Mouse (Mus musculus) cerebellum, adult 11-12 months (tissue): ENCODE measurements around the gene Mcidas.

Experiments used
- DNase-seq: peaks from one replicate; pipeline ENCODE4 v3.0.0; 2022

The Mcidas gene

DNA sequence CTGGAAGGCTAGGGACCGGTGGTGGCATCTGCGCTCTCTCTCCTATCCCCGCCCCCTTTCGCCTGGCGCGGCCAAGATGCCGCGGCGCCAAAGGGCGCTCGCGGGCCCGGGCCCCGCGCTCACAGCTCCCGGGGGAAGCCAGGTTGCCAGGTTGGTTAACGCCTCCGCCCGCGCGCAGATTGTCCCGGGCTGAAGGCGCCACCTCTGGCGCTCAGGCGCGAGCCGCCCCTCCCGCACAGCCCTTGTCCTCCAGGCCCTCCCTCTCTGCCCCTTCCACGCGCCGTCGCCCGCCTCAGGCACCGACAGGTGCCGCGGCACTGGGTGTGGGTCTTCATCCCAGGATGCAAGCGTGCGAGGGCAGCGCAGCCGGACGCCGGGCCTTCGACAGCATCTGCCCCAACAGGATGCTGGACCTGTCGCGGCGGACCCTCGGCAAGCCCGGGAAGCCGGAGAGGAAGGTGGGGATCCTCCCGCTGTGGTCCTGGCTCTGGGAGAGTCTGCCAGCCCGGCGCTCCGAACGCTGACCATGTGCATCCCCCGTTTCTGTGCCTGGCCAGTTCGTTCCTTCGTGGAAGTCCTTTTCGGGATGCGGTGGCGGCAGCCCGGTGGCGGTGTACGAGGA is at the start of gene Mcidas:
Gene Mcidas, plus strand, starts transcription at position 315 of the 622 bp plus-strand sequence.
- no peak for DNase-seq

- no peak for DNase-seq
These were observed 48.3 kb upstream of the Mcidas start for GRCm38 (mm10) chr13:112945312-112945711.

DNA sequence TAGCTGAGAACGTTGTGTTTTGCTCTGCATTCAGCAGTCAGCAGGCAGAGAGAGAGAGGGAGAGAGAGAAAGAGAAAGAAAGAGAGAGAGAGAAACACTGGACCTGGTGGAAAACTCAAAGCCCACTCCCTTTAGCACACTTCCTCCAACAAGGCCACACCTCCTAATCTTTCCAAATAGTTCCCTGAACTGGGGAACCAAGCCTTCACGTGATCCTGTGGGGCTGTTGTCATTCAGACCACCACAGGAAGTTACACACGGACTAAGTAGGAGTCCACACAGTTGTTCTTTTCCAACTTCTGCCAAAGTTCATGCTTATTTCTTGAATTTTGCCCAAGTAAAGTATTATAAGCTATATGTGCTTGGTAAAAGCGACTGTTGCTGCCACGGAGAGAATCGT is 47.7 kb upstream of the Mcidas start:
- DNase-seq = no peak

GRCm38 (mm10) chr13:112954067-112954466 is 39.6 kb upstream of the Mcidas start:
- no peak for DNase-seq

DNA sequence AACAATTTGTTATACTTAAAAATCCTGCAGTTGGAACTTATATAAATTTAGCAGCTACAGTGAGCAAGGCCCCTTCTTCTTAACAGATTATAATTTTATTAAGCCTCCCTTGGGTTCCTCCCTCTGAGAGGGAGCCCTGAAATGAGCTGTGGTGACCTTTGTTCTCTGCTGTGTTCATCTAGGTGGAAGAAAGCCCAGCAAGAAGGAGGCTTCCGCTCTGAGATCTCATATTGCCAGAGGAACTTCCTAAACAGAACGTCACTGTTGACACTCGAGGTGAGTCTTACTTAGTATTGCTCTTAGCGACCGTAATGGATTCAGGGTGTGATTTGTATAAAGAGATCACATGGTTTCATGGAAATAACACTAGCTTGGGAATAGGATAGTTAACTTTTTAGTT is 30.6 kb upstream of the Mcidas start:
- no peak for DNase-seq

DNA sequence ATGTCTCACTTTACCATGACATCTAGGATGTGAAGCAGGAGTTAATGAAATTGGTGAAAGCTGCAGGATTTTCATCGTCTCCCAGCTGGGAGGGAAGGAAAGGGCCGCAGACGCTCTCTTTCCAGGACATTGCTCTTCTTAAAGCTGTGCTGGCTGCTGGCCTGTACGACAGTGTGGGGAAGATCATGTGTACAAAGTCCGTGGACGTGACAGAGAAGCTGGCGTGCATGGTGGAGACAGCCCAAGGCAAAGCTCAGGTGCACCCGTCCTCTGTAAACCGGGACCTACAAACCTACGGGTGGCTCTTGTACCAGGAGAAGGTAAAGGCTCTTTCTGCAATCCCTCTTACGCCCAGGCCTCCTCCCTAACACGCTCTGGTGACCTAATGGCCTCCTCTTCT is 29.2 kb upstream of the Mcidas start:
- DNase-seq = no peak

GRCm38 (mm10) chr13:112967267-112967666 is 26.4 kb upstream of the Mcidas start:
- no peak for DNase-seq

- no peak for DNase-seq
These were observed 16.9 kb upstream of the Mcidas start for GRCm38 (mm10) chr13:112976720-112977119.

GRCm38 (mm10) chr13:112985605-112986450 is 7.8 kb upstream of the Mcidas start:
- no peak for DNase-seq

DNA sequence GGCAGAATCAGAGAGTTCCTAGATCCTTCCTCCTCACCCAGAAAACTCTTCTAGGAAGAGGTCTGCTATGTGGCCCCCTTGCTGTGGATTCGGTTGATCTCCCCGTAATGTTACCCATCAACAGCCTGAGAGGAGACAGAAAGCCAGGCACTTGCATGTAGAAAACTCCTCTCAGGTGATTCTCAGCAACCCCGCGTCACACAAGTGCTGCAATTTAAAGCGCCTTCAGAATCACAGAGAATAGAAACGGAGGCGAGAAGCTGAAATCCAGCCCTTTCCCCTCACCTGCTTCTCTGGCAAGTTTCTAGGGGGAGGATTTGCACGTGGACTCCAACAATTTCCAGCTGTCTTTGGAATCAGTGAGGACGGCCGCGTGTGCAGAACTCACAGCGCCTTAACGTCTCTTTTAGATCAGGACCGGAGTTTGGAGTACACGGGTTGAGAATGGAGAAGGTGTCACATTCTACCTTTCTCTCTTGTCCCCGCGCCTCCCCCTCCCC is 7.1 kb upstream of the Mcidas start:
- DNase-seq = no peak

- DNase-seq = peak; percentile 70
These were observed 6.1 kb upstream of the Mcidas start, which contains the start of gene Ccno for GRCm38 (mm10) chr13:112987532-112987943. Gene Ccno (plus strand): TSS chr13:112987802.

- no peak for DNase-seq
These were observed 5.7 kb upstream of the Mcidas start for GRCm38 (mm10) chr13:112987991-112988390.

DNA sequence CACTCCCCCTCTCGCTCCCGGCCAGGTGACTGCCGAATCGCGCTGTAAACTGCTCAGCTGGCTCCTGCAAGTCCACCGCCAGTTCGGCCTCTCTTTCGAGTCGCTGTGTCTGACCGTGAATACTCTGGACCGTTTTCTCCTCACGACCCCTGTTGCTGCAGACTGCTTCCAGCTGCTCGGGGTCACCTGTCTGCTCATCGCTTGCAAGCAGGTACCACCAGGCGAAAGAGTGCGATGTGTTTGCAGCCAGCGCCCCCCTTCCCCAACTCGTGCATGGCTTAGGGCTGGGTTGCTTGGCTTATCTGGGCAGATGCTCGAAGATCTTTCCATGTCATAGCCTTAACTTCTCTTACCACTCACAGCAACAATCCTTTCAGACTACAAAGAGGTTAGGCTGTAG is 4.8 kb upstream of the Mcidas start:
- DNase-seq = no peak

DNA sequence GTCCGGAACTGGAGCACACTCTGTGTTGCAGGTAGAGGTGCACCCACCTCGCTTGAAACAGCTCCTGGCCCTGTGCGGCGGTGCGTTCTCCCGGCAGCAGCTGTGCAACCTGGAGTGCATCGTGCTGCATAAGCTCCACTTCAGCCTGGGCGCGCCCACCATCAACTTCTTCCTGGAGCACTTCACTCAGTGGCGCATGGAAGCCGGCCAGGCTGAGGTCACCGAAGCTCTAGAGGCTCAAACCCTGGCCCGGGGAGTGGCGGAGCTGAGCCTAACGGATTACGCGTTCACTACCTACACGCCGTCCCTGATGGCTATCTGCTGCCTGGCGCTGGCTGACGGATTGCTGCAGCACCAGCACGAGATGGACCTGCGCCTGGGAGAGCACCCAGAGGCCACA is 4.1 kb upstream of the Mcidas start:
- DNase-seq = no peak

DNA sequence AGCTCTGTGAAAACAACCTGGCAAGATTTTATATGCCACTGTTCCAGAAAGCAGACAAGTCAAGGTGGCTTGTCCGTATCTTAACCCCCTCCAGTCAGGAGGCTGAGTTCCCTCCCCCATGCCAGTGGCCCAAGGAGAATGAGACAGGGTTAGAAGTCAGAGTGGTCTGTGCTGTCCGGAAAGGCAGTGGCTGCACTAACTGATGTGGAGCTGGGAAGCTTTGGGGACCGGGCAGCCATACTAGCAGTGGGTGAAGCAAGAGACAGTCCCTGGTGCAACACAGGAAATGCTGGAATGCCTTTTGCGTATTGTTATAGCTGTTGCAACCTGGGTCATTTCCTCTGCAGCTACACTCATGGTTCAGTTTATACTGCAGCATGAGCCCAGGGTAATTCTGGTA is 3.3 kb upstream of the Mcidas start:
- no peak for DNase-seq

DNA sequence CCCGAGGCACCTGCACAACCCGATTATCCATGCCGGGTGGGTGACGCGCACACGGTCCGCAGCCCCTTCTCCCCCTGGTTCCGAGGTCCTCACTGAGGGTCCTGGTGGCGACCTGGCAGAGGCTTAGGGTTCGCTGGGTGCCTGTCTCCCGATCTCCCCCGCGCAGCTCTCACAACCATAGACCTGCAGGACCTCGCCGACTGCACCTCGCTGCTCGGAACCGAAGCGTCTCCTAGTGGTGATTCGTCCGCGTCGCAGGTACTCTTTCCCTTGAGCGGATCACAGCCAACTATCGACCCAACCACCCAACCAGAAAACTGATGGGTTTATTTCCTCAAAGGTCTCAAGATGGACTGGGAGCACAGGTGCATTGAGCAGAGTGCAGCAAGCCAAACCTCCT is 546 bp downstream of the Mcidas start:
- DNase-seq = peak; percentile 27

- no peak for DNase-seq
These were observed 2.8 kb downstream of the Mcidas start for GRCm38 (mm10) chr13:112996407-112996806.

- DNase-seq = no peak
These were observed 3.7 kb downstream of the Mcidas start for GRCm38 (mm10) chr13:112997369-112997768.

DNA sequence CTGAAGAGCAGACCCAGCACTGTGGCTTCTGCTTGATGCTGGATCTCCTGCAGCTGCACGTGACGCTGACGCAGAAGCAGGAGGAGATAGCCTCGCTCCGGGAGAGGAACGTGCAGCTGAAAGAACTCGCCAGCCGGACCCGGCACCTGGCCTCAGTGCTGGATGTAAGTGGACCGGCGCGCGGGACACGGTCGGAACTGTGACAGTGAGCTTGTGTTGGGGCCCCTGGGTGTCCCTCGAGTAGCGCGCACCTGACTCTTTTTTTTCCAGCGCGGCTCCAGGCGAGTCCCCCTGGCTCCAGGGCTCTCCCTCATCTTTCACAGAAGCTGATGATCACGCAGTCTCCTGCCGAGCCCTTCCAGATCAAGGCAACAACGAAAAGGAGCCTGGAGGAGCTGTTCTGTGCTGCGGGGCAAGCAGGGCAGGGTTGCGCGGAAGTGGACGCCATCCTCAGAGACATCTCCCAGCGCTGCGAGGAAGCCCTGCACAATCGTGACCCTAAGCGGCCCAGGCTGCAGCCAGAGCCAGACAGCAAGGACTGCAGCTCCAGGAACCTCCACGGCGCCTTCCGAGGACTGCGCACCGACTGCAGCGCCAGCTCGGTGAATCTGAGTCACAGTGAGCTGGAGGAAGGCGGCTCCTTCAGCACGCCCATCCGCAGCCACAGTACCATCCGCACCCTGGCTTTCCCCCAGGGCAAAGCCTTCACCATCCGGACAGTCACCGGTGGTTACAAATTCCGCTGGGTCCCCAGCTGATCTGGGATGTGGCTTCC is 5.0 kb downstream of the Mcidas start:
- DNase-seq = no peak

DNA sequence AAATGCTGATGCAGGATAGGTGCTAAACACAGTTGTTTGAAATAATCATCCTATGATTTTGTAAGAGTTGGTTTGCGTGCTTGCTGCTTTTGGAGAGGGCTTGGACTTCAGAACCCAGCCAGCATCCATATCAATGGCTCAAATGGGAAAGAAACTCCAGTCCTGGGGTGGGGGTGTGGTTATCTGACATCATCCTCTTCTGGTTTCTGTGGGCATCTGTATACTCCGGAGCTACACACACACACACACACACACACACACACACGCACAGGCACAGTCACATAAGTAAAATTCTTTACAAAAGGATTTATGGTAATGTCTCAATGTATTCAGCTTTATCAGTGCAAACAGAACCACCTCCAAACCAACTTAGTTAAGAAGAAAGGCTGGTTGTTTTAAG is 6.4 kb downstream of the Mcidas start:
- DNase-seq = no peak

GRCm38 (mm10) chr13:113000576-113001318 is 7.1 kb downstream of the Mcidas start:
- no peak for DNase-seq

GRCm38 (mm10) chr13:113012683-113013082 is 19.0 kb downstream of the Mcidas start:
- DNase-seq = no peak
